Mouse (Mus musculus) embryonic facial prominence, embryonic 11.5 days (tissue): ENCODE measurements around the gene Tab2. TPM values are rescaled to one million over a fixed set of nuclear protein-coding genes. Genes with fewer than 3 reads are reported as not detected.
A peak's percentile ranks its signal among the peaks of the same experiment; 100 is the strongest.

Experiments
- ATAC-seq: fragments of 200-750 bp; cut with Nextera tagmentation; replicated peaks from 2 replicates; pipeline ENCODE4 v1.8.0; 2017; ENCODE audit warnings: low read depth; ENCODE audit not compliant: insufficient number of reproducible peaks, low FRiP score, low TSS enrichment
- DNase-seq: peaks from one replicate; pipeline ENCODE4 v3.0.0-alpha.2; 2015; ENCODE audit warnings: low spot score
- H3K27ac ChIP-seq: fragments of 300-500 bp; sonication (generic); replicated peaks from 2 replicates; pipeline ENCODE4 v1.5.1; 2014; ENCODE audit warnings: mild to moderate bottlenecking, low read depth, low read length, control low read depth
- H3K27me3 ChIP-seq: fragments of 300-500 bp; sonication (generic); 2 replicates; pipeline ENCODE4 v1.6.1; 2014; ENCODE audit warnings: mild to moderate bottlenecking, low read length, moderate library complexity, mixed read lengths; ENCODE audit not compliant: control insufficient read depth, insufficient read depth
- H3K36me3 ChIP-seq: fragments of 300-500 bp; sonication (generic); replicated peaks from 2 replicates; pipeline ENCODE4 v1.6.1; 2014; ENCODE audit warnings: low read depth, mild to moderate bottlenecking, low read length, moderate library complexity, mixed read lengths; ENCODE audit not compliant: control insufficient read depth, insufficient read depth
- H3K4me1 ChIP-seq: fragments of 300-500 bp; sonication (generic); 2 replicates; pipeline ENCODE4 v1.6.1; 2014; ENCODE audit warnings: low read length, mixed read lengths; ENCODE audit not compliant: control insufficient read depth, insufficient read depth
- H3K4me2 ChIP-seq: fragments of 300-500 bp; sonication (generic); 2 replicates; pipeline ENCODE4 v1.6.1; 2014; ENCODE audit warnings: low read depth, mild to moderate bottlenecking, control low read depth, low read length, moderate library complexity
- H3K4me3 ChIP-seq: fragments of 300-500 bp; sonication (generic); 2 replicates; pipeline ENCODE4 v1.5.1; 2014; ENCODE audit warnings: low read depth, low read length, control low read depth
- H3K9ac ChIP-seq: fragments of 300-500 bp; sonication (generic); replicated peaks from 2 replicates; pipeline ENCODE4 v1.6.1; 2014; ENCODE audit warnings: mild to moderate bottlenecking, control low read depth, low read length
- H3K9me3 ChIP-seq: fragments of 300-500 bp; sonication (generic); replicated peaks from 2 replicates; pipeline ENCODE4 v1.6.1; 2016; ENCODE audit warnings: mild to moderate bottlenecking, low read length, inconsistent platforms, mixed read lengths; ENCODE audit not compliant: control insufficient read depth
- WGBS: fragments of 180-500 bp; shearing (Covaris S2); extraction: QIAGEN DNeasy Blood & Tissue Kit; methylation state at CpG from one replicate; pipeline ENCODE4 v1.1.7; 2014; 5-methylcytosine and 5-hydroxymethylcytosine counted together
- polyA plus RNA-seq: library from polyadenylated mRNA; unstranded; fragments of >200 nt; fragmentation: Nextera tagmentation; extraction: Ambion mirVana; gene quantifications from 2 replicates; pipeline ENCODE4 v1.2.1, GENCODE M21; 2014

Tab2 gene
- polyA plus RNA-seq: 28.8 and 30.0 TPM in 2 replicates

GRCm38 (mm10) chr10:7956228-7957001 is at the start of gene Tab2:
Gene Tab2 (minus strand): TSS chr10:7956230.
- DNase-seq (peak; percentile 93), ATAC-seq (peak; percentile 97)
- Histone ChIP-seq H3K4me3 (peak within 1 kb of the TSS; percentile 99), H3K36me3 (no peaks in the 10 kb centered on the region), H3K9me3 (no peaks in the 10 kb centered on the region), H3K9ac (peak within 1 kb of the TSS; percentile 98), H3K27me3 (no peaks in the 10 kb centered on the region), H3K4me2 (peak within 1 kb of the TSS; percentile 63), H3K4me1 (no peaks in the 10 kb centered on the region), H3K27ac (peak within 1 kb of the TSS; percentile 99)
- 0% methylated on average over 63 of the region's 97 CpGs for WGBS

GRCm38 (mm10) chr10:7992258-7992919 is 36.4 kb upstream of the Tab2 start:
- 73% methylated on average over 10 of the region's 10 CpGs for WGBS
- DNase-seq (no peak), ATAC-seq (no peak)

GRCm38 (mm10) chr10:7991596-7991995 is 35.6 kb upstream of the Tab2 start:
- H3K4me2 ChIP-seq: no peak overlapping the region
- H3K27me3 ChIP-seq: no peaks in the 10 kb centered on the region
- ATAC-seq: no peak

More at GRCm38 (mm10) chr10:7992258-7992919, 36.4 kb upstream of the Tab2 start:
- Histone ChIP-seq H3K4me3 (no peak overlapping the region), H3K9me3 (no peaks in the 10 kb centered on the region), H3K4me2 (no peak overlapping the region), H3K27ac (no peak overlapping the region), H3K4me1 (no peaks in the 10 kb centered on the region), H3K36me3 (no peaks in the 10 kb centered on the region), H3K27me3 (no peaks in the 10 kb centered on the region), H3K9ac (no peak overlapping the region)

GRCm38 (mm10) chr10:7987521-7987920 is 31.5 kb upstream of the Tab2 start:
- Histone ChIP-seq H3K4me2 (no peak overlapping the region), H3K9me3 (no peaks in the 10 kb centered on the region), H3K36me3 (no peaks in the 10 kb centered on the region), H3K9ac (no peak overlapping the region), H3K4me3 (no peak overlapping the region), H3K27ac (no peak overlapping the region), H3K4me1 (no peaks in the 10 kb centered on the region), H3K27me3 (no peaks in the 10 kb centered on the region)
- no peak for ATAC-seq
- no peak for DNase-seq
- WGBS: 91% methylated on average over 8 of the region's 8 CpGs

More at GRCm38 (mm10) chr10:7991596-7991995, 35.6 kb upstream of the Tab2 start:
- Histone ChIP-seq H3K27ac (no peak overlapping the region), H3K4me1 (no peaks in the 10 kb centered on the region), H3K9ac (no peak overlapping the region), H3K9me3 (no peaks in the 10 kb centered on the region), H3K4me3 (no peak overlapping the region), H3K36me3 (no peaks in the 10 kb centered on the region)
- DNase-seq: no peak
- 60% methylated on average over 5 of the region's 5 CpGs for WGBS

- no peak overlapping the region for H3K4me3 ChIP-seq
- no peak overlapping the region for H3K9ac ChIP-seq
- H3K27ac ChIP-seq: no peak overlapping the region
- H3K4me2 ChIP-seq: no peak overlapping the region
- ATAC-seq: no peak
- no peaks in the 10 kb centered on the region for H3K27me3 ChIP-seq
- no peaks in the 10 kb centered on the region for H3K36me3 ChIP-seq
- DNase-seq: no peak
- no peaks in the 10 kb centered on the region for H3K9me3 ChIP-seq
- no peaks in the 10 kb centered on the region for H3K4me1 ChIP-seq
- WGBS: 92% methylated on average over 9 of the region's 9 CpGs
Measured at GRCm38 (mm10) chr10:7976462-7976861, 20.4 kb upstream of the Tab2 start.

- H3K9me3 ChIP-seq: no peaks in the 10 kb centered on the region
- H3K27me3 ChIP-seq: no peaks in the 10 kb centered on the region
- H3K9ac ChIP-seq: no peak overlapping the region
- no peak overlapping the region for H3K27ac ChIP-seq
- no peak overlapping the region for H3K4me3 ChIP-seq
- H3K4me2 ChIP-seq: no peak overlapping the region
- ATAC-seq (no peak), DNase-seq (no peak)
- no peaks in the 10 kb centered on the region for H3K36me3 ChIP-seq
- 95% methylated on average over 2 of the region's 2 CpGs for WGBS
- H3K4me1 ChIP-seq: no peaks in the 10 kb centered on the region
Measured at GRCm38 (mm10) chr10:7968747-7969280, 12.8 kb upstream of the Tab2 start.

GRCm38 (mm10) chr10:7967096-7967495 is 11.1 kb upstream of the Tab2 start:
- WGBS: 63% methylated on average over 3 of the region's 3 CpGs
- H3K36me3 ChIP-seq: no peaks in the 10 kb centered on the region
- no peak overlapping the region for H3K4me2 ChIP-seq
- H3K9me3 ChIP-seq: no peaks in the 10 kb centered on the region
- no peak overlapping the region for H3K9ac ChIP-seq
- H3K27me3 ChIP-seq: no peaks in the 10 kb centered on the region
- ATAC-seq (no peak), DNase-seq (no peak)
- H3K27ac ChIP-seq: no peak overlapping the region
- H3K4me1 ChIP-seq: no peaks in the 10 kb centered on the region
- H3K4me3 ChIP-seq: no peak overlapping the region

- no peaks in the 10 kb centered on the region for H3K4me1 ChIP-seq
- WGBS: 80% methylated on average over 6 of the region's 6 CpGs
- H3K27me3 ChIP-seq: no peaks in the 10 kb centered on the region
- ATAC-seq (no peak), DNase-seq (no peak)
- H3K9me3 ChIP-seq: no peaks in the 10 kb centered on the region
- H3K9ac ChIP-seq: no peak overlapping the region
- no peak overlapping the region for H3K4me3 ChIP-seq
- H3K36me3 ChIP-seq: no peaks in the 10 kb centered on the region
- H3K27ac ChIP-seq: no peak overlapping the region
- no peak overlapping the region for H3K4me2 ChIP-seq
Measured at GRCm38 (mm10) chr10:7959073-7959472, 3.0 kb upstream of the Tab2 start.
